Mouse (Mus musculus): Measurements from ENCODE around the gene Senp7.

GRCm38 (mm10) chr16:56012789-56013743 is 35.1 kb upstream of the Senp7 start:
- TF ChIP-seq MAFK (IDR thresholded peaks at IDR 0.05; ENCODE audit: insufficient read depth, low read depth, low read length) (no peak), ZC3H11A (IDR thresholded peaks at IDR 0.05; ENCODE audit: borderline replicate concordance, low read depth, low read length) (no peak), CHD2 (IDR thresholded peaks at IDR 0.05; ENCODE audit: low read depth, low read length) (no peak), ZNF384 (IDR thresholded peaks at IDR 0.05; ENCODE audit: low read depth, low read length) (no peak), HCFC1 (IDR thresholded peaks at IDR 0.05; ENCODE audit: borderline replicate concordance, insufficient read depth, low read length) (no peak)
